22 mouse cellular contexts compared by ENCODE assay signal in the genomic region with DNA sequence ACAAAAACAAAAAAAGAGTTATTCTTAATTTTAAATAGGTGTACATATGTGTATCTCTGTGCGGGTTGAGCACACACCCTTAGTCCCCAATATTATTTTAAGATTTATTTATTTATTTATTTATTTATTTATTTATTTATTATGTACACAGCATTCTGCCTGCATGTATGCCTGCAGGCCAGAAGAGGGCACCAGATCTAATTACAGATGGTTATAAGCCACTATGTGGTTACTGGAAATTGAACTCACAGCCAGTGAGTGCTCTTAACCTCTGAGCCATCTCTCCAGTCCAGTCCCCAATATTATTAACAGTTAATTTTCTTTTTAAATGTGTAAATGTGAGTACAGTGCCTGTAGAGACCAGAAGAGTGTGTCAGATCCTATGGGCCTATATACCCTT. TPM values are rescaled to one million over a fixed set of nuclear protein-coding genes. Genes with fewer than 3 reads are reported as not detected.
DNase-seq lines count a peak whose midpoint lies in the region; ATAC-seq and TF ChIP-seq lines count a peak whose summit lies in the region.
"Had no signal": no experiment of that assay in that cellular context is flagged by ENCODE, and none has a peak within 500 bp of the region (broad histone marks: within the 10 kb centered on the region; RNA-seq: fewer than 3 reads in every experiment).

No protein-coding gene starts in this region.

- no peak for TF ChIP-seq EP300 in MEL (IDR thresholded peaks at IDR 0.05; ENCODE audit: low read depth in 1 of 2, low read length in 2 of 2)

- H3K4me2 ChIP-seq in midbrain, postnatal 0 days (ENCODE audit: low read depth, low read length, poor library complexity, severe bottlenecking), result no peak overlapping the region
- H3K4me2 ChIP-seq in midbrain, embryonic 15.5 days, result no peak overlapping the region
- H3K4me2 ChIP-seq: forebrain, embryonic 12.5 days; heart, embryonic 13.5 days; limb, embryonic 13.5 days; stomach, embryonic 15.5 days had no signal

- H3K79me2 ChIP-seq in MEL (ENCODE audit: control insufficient read depth, insufficient read depth, low read length, poor library complexity), result no peaks in the 10 kb centered on the region

- TF ChIP-seq RAD21 in MEL (IDR thresholded peaks at IDR 0.05; ENCODE audit: low read depth, low read length), result peak; percentile 23

- TF ChIP-seq CTCF in kidney, adult 2 months (conservative IDR thresholded peaks at IDR 0.05; ENCODE audit: insufficient read depth, insufficient read length, low read depth, low read length), result 0 out of 2 replicates have a peak, but pooled peaks have one; percentile 4
- TF ChIP-seq CTCF in midbrain, postnatal 0 days (IDR thresholded peaks at IDR 0.05), result peak; percentile 23; the same call in 1 of the 2 replicates
- TF ChIP-seq CTCF in MEL (IDR thresholded peaks at IDR 0.05 in 2 of 3, conservative IDR thresholded peaks at IDR 0.05 in 1 of 3; ENCODE audit: control insufficient read depth in 1 of 3, insufficient read depth in 1 of 3, low read depth in 2 of 3, low read length in 3 of 3, poor library complexity in 1 of 3, severe bottlenecking in 1 of 3), result peak; percentile 26 to 37 (median 29); a peak in 4 of 6 replicates

- no peak overlapping the region for H3K27ac ChIP-seq in kidney, adult 2 months (ENCODE audit: insufficient read depth, low read depth, low read length)
- H3K27ac ChIP-seq in midbrain, postnatal 0 days (ENCODE audit: low read depth, low read length), result no peak overlapping the region
- no peak overlapping the region for H3K27ac ChIP-seq in midbrain, embryonic 15.5 days
- no peak overlapping the region for H3K27ac ChIP-seq in MEL (ENCODE audit: control insufficient read depth, low read depth, low read length)
- H3K27ac ChIP-seq in hindbrain, embryonic 10.5 days, result no peak overlapping the region
- H3K27ac ChIP-seq: forebrain, embryonic 12.5 days; gastrocnemius, adult 2 months; heart, embryonic 13.5 days; limb, embryonic 13.5 days; stomach, embryonic 15.5 days had no signal

- no peak for DNase-seq in kidney, adult 2 months
- no peak for DNase-seq in kidney, adult 18-20 months
- DNase-seq in midbrain, postnatal 0 days (ENCODE audit: low spot score), result no peak
- DNase-seq in MEL (ENCODE audit: low read depth, low spot score), result peak; percentile 53
- no peak for DNase-seq in spleen, postnatal 14 days (ENCODE audit: low spot score in 2 of 2)
- no peak for DNase-seq in hindbrain, embryonic 10.5 days (ENCODE audit: low spot score)
- DNase-seq: adrenal gland, postnatal 10 days; cerebellum, adult 9-11 months; gastrocnemius, adult 2 months; heart, postnatal 36 days; kidney, adult 9 months; kidney, postnatal 4 days; lung, postnatal 36 days; right cerebral cortex, postnatal 25 days; thymus, adult 2 months had no signal

- no peaks in the 10 kb centered on the region for H3K36me3 ChIP-seq in kidney, adult 2 months (ENCODE audit: control insufficient read depth, insufficient read depth, low read length)
- H3K36me3 ChIP-seq in midbrain, postnatal 0 days (ENCODE audit: insufficient read depth, low read length), result no peaks in the 10 kb centered on the region
- H3K36me3 ChIP-seq in midbrain, embryonic 15.5 days (replicated peaks), result no peaks in the 10 kb centered on the region
- H3K36me3 ChIP-seq in MEL (ENCODE audit: control insufficient read depth in 1 of 2, insufficient read depth in 2 of 2, low read length in 2 of 2), result no peaks in the 10 kb centered on the region; a peak in 1 of 4 replicates
- no peaks in the 10 kb centered on the region for H3K36me3 ChIP-seq in hindbrain, embryonic 10.5 days
- H3K36me3 ChIP-seq: forebrain, embryonic 12.5 days; heart, embryonic 13.5 days; limb, embryonic 13.5 days; stomach, embryonic 15.5 days had no signal

- H3K9ac ChIP-seq in midbrain, postnatal 0 days (replicated peaks; ENCODE audit: low read length, poor library complexity, severe bottlenecking), result no peak overlapping the region
- no peak overlapping the region for H3K9ac ChIP-seq in midbrain, embryonic 15.5 days
- H3K9ac ChIP-seq in MEL (ENCODE audit: control insufficient read depth, low read depth, low read length, poor library complexity, severe bottlenecking), result no peak overlapping the region
- H3K9ac ChIP-seq: forebrain, embryonic 12.5 days; heart, embryonic 13.5 days; limb, embryonic 13.5 days; stomach, embryonic 15.5 days had no signal

- no peak for TF ChIP-seq POLR2A in kidney, adult 2 months (IDR thresholded peaks at IDR 0.05; ENCODE audit: low read depth, low read length)
- TF ChIP-seq POLR2A in MEL (IDR thresholded peaks at IDR 0.05; ENCODE audit: control insufficient read depth in 1 of 2, insufficient read depth in 1 of 2, low read depth in 1 of 2, low read length in 2 of 2, poor library complexity in 1 of 2), result no peak

- H3K27me3 ChIP-seq in kidney, adult 2 months (replicated peaks; ENCODE audit: control insufficient read depth, insufficient read depth, low read length), result no peaks in the 10 kb centered on the region
- H3K27me3 ChIP-seq in midbrain, postnatal 0 days (ENCODE audit: insufficient read depth, low read length), result no peaks in the 10 kb centered on the region
- no peaks in the 10 kb centered on the region for H3K27me3 ChIP-seq in midbrain, embryonic 15.5 days (replicated peaks)
- H3K27me3 ChIP-seq in MEL (ENCODE audit: control insufficient read depth in 1 of 2, insufficient read depth in 2 of 2, low read length in 2 of 2), result no peaks in the 10 kb centered on the region; a peak in 1 of 4 replicates
- H3K27me3 ChIP-seq in hindbrain, embryonic 10.5 days (ENCODE audit: insufficient read depth, poor library complexity, severe bottlenecking), result no peaks in the 10 kb centered on the region
- H3K27me3 ChIP-seq: forebrain, embryonic 12.5 days; heart, embryonic 13.5 days; limb, embryonic 13.5 days; stomach, embryonic 15.5 days had no signal

- no peaks in the 10 kb centered on the region for H3K4me1 ChIP-seq in kidney, adult 2 months (ENCODE audit: control insufficient read depth, insufficient read depth, low read length)
- no peaks in the 10 kb centered on the region for H3K4me1 ChIP-seq in midbrain, postnatal 0 days (ENCODE audit: insufficient read depth, low read length)
- no peaks in the 10 kb centered on the region for H3K4me1 ChIP-seq in midbrain, embryonic 15.5 days
- peaks cover 3 to 19% of the 10 kb centered on the region in 2 experiments for H3K4me1 ChIP-seq in MEL (ENCODE audit: control insufficient read depth in 1 of 2, insufficient read depth in 2 of 2, low read length in 2 of 2)
- H3K4me1 ChIP-seq in hindbrain, embryonic 10.5 days (replicated peaks), result no peaks in the 10 kb centered on the region
- H3K4me1 ChIP-seq: forebrain, embryonic 12.5 days; stomach, embryonic 15.5 days had no signal

- ATAC-seq in midbrain, postnatal 0 days (ENCODE audit: low FRiP score), result no peak
- ATAC-seq in midbrain, embryonic 15.5 days (replicated peaks), result no peak
- ATAC-seq: hindbrain, embryonic 16.5 days; midbrain, embryonic 16.5 days had no signal

- H3K4me3 ChIP-seq in kidney, adult 2 months (ENCODE audit: insufficient read depth, low read depth, low read length), result no peak overlapping the region
- H3K4me3 ChIP-seq in midbrain, postnatal 0 days (ENCODE audit: low read depth, low read length), result no peak overlapping the region
- H3K4me3 ChIP-seq in midbrain, embryonic 15.5 days, result no peak overlapping the region
- H3K4me3 ChIP-seq in MEL (ENCODE audit: control insufficient read depth in 1 of 2, insufficient read depth in 1 of 2, low read depth in 2 of 2, low read length in 2 of 2), result no peak overlapping the region
- H3K4me3 ChIP-seq in hindbrain, embryonic 10.5 days, result no peak overlapping the region
- H3K4me3 ChIP-seq: forebrain, embryonic 12.5 days; gastrocnemius, adult 2 months; heart, embryonic 13.5 days; limb, embryonic 13.5 days; stomach, embryonic 15.5 days had no signal

- WGBS in kidney, adult 2 months, result 100% methylated on average over 1 of the region's 1 CpGs
- WGBS in midbrain, postnatal 0 days, result 95% methylated on average over 1 of the region's 1 CpGs
- 95% methylated on average over 1 of the region's 1 CpGs for WGBS in midbrain, embryonic 15.5 days
- WGBS in hindbrain, embryonic 10.5 days, result 95% methylated on average over 1 of the region's 1 CpGs

- H3K9me3 ChIP-seq in midbrain, postnatal 0 days (ENCODE audit: low read length), result no peaks in the 10 kb centered on the region
- H3K9me3 ChIP-seq in midbrain, embryonic 15.5 days, result no peaks in the 10 kb centered on the region
- H3K9me3 ChIP-seq in MEL (replicated peaks; ENCODE audit: insufficient read depth, low read length), result no peaks in the 10 kb centered on the region
- H3K9me3 ChIP-seq in hindbrain, embryonic 10.5 days, result no peaks in the 10 kb centered on the region
- H3K9me3 ChIP-seq: forebrain, embryonic 12.5 days; heart, embryonic 13.5 days; stomach, embryonic 15.5 days had no signal

TF ChIP-seq in MEL, 35 proteins besides CTCF, POLR2A, EP300 and RAD21:
- no peak for TF ChIP-seq POLR2AphosphoS2 (IDR thresholded peaks at IDR 0.05; ENCODE audit: low read length)
- TF ChIP-seq E2F4 (IDR thresholded peaks at IDR 0.05; ENCODE audit: borderline replicate concordance, low read depth, low read length), result no peak
- TF ChIP-seq MAX (IDR thresholded peaks at IDR 0.05; ENCODE audit: low read length), result no peak
- no peak for TF ChIP-seq NRF1 (IDR thresholded peaks at IDR 0.05; ENCODE audit: insufficient read depth, low read depth, low read length, poor library complexity, severe bottlenecking)
- no peak for TF ChIP-seq MYB (IDR thresholded peaks at IDR 0.05; ENCODE audit: low read depth, low read length)
- TF ChIP-seq MYC (IDR thresholded peaks at IDR 0.05; ENCODE audit: low read depth, low read length), result no peak
- TF ChIP-seq MEF2A (IDR thresholded peaks at IDR 0.05; ENCODE audit: extremely low read depth, insufficient replicate concordance, low read depth, low read length, poor library complexity, severe bottlenecking), result no peak
- TF ChIP-seq MAZ (IDR thresholded peaks at IDR 0.05; ENCODE audit: low read depth, low read length), result no peak

RNA-seq across cellular contexts. Expression of a gene that starts 33.7 kb away (rescaled TPM):
- polyA plus RNA-seq in kidney, adult 2 months (2012; rRNA removed), result 17.5 and 28.8 TPM in 2 replicates
- 149 and 195 TPM in 2 replicates for total RNA-seq in midbrain, postnatal 0 days (2014; rRNA removed)
- 194 and 205 TPM in 2 replicates for polyA plus RNA-seq in midbrain, postnatal 0 days (2015; fragmentation: Nextera tagmentation; extraction: Ambion mirVana)
- polyA plus RNA-seq in midbrain, embryonic 15.5 days (2015; fragmentation: Nextera tagmentation; extraction: Ambion mirVana), result 171 and 181 TPM in 2 replicates
- total RNA-seq in MEL (2012; rRNA removed), result 21.8 and 23.3 TPM in 2 replicates
- 100 to 1,000 TPM in 1 of 2 experiments, 10 to 100 TPM in 1; 59.1 to 156 TPM for polyA plus RNA-seq in MEL (2012; ENCODE audit: insufficient read depth in 1 of 2, insufficient read length in 2 of 2, low read depth in 1 of 2, low replicate concordance in 2 of 2, missing spikeins in 1 of 2)
- polyA plus RNA-seq in hindbrain, embryonic 10.5 days (2016; fragmentation: Nextera tagmentation; extraction: Ambion mirVana), result 116 and 123 TPM in 2 replicates
